Mouse (Mus musculus): ENCODE results near the gene Sap30. TPM values are rescaled to one million over a fixed set of nuclear protein-coding genes. Genes with fewer than 3 reads are reported as not detected.

The Sap30 gene
- polyA plus RNA-seq (2014; fragmentation: Nextera tagmentation; extraction: Ambion mirVana), result 36.6 and 39.7 TPM in 2 replicates

- H3K9me3 ChIP-seq (ENCODE audit: control insufficient read depth, low read length), result no peaks in the 10 kb centered on the region
- peak within 1 kb of the TSS; percentile 89 for H3K4me2 ChIP-seq (ENCODE audit: low read length)
- under 1% methylated on average over 66 of the region's 66 CpGs for WGBS
- H3K9ac ChIP-seq (ENCODE audit: low read length), result peak within 1 kb of the TSS; percentile 88
- peak within 1 kb of the TSS; percentile 90 for H3K4me3 ChIP-seq (ENCODE audit: low read depth, low read length)
- peak within 1 kb of the TSS; percentile 93 for H3K27ac ChIP-seq (ENCODE audit: low read depth)
- ATAC-seq (replicated peaks; ENCODE audit: low FRiP score, low TSS enrichment, low read depth) (peak; percentile 96), DNase-seq (ENCODE audit: low spot score) (peak; percentile 99)
- H3K4me1 ChIP-seq (replicated peaks; ENCODE audit: control insufficient read depth, insufficient read depth, low read length), result peaks cover 9% of the 10 kb centered on the region
- no peaks in the 10 kb centered on the region for H3K27me3 ChIP-seq (replicated peaks; ENCODE audit: control insufficient read depth, insufficient read depth, low read length)
- H3K36me3 ChIP-seq (ENCODE audit: control insufficient read depth, insufficient read depth, low read length), result peaks cover 7% of the 10 kb centered on the region; the same call in 1 of the 2 replicates
Observed at GRCm38 (mm10) chr8:57487441-57488155, at the start of gene Sap30. TSS of gene Sap30 (minus strand) at chr8:57487860.

GRCm38 (mm10) chr8:57536167-57536566 lies 48.5 kb upstream of the Sap30 start:
- H3K4me2 ChIP-seq (ENCODE audit: low read length), result no peak overlapping the region
- no peak overlapping the region for H3K9ac ChIP-seq (ENCODE audit: low read length)
- H3K4me1 ChIP-seq (replicated peaks; ENCODE audit: control insufficient read depth, insufficient read depth, low read length), result no peaks in the 10 kb centered on the region
- WGBS, result 92% methylated on average over 6 of the region's 6 CpGs
- H3K9me3 ChIP-seq (ENCODE audit: control insufficient read depth, low read length), result no peaks in the 10 kb centered on the region
- no peaks in the 10 kb centered on the region for H3K27me3 ChIP-seq (replicated peaks; ENCODE audit: control insufficient read depth, insufficient read depth, low read length)
- ATAC-seq (replicated peaks; ENCODE audit: low FRiP score, low TSS enrichment, low read depth) (no peak), DNase-seq (ENCODE audit: low spot score) (peak; percentile 23)
- no peak overlapping the region for H3K27ac ChIP-seq (ENCODE audit: low read depth)
- H3K4me3 ChIP-seq (ENCODE audit: low read depth, low read length), result no peak overlapping the region
- H3K36me3 ChIP-seq (ENCODE audit: control insufficient read depth, insufficient read depth, low read length), result peaks cover 19% of the 10 kb centered on the region

- Histone ChIP-seq H3K4me3 (ENCODE audit: low read depth, low read length) (no peak overlapping the region), H3K9ac (ENCODE audit: low read length) (no peak overlapping the region), H3K36me3 (ENCODE audit: control insufficient read depth, insufficient read depth, low read length) (peaks cover 19% of the 10 kb centered on the region), H3K27ac (ENCODE audit: low read depth) (no peak overlapping the region), H3K4me1 (replicated peaks; ENCODE audit: control insufficient read depth, insufficient read depth, low read length) (peaks cover 4% of the 10 kb centered on the region; the same call in 1 of the 2 replicates), H3K27me3 (replicated peaks; ENCODE audit: control insufficient read depth, insufficient read depth, low read length) (no peaks in the 10 kb centered on the region), H3K9me3 (ENCODE audit: control insufficient read depth, low read length) (no peaks in the 10 kb centered on the region), H3K4me2 (ENCODE audit: low read length) (no peak overlapping the region)
- 79% methylated on average over 4 of the region's 4 CpGs for WGBS
- DNase-seq (ENCODE audit: low spot score) (peak; percentile 23), ATAC-seq (replicated peaks; ENCODE audit: low FRiP score, low TSS enrichment, low read depth) (no peak)
Observed at GRCm38 (mm10) chr8:57534495-57534894, 46.8 kb upstream of the Sap30 start.

- no peak overlapping the region for H3K9ac ChIP-seq (ENCODE audit: low read length)
- H3K36me3 ChIP-seq (ENCODE audit: control insufficient read depth, insufficient read depth, low read length), result peaks cover 19% of the 10 kb centered on the region
- WGBS, result 93% methylated on average over 4 of the region's 4 CpGs
- H3K9me3 ChIP-seq (ENCODE audit: control insufficient read depth, low read length), result no peaks in the 10 kb centered on the region
- DNase-seq (ENCODE audit: low spot score) (peak; percentile 21), ATAC-seq (replicated peaks; ENCODE audit: low FRiP score, low TSS enrichment, low read depth) (no peak)
- H3K27me3 ChIP-seq (replicated peaks; ENCODE audit: control insufficient read depth, insufficient read depth, low read length), result no peaks in the 10 kb centered on the region
- H3K4me2 ChIP-seq (ENCODE audit: low read length), result no peak overlapping the region
- H3K4me1 ChIP-seq (replicated peaks; ENCODE audit: control insufficient read depth, insufficient read depth, low read length), result peaks cover 4% of the 10 kb centered on the region; the same call in 1 of the 2 replicates
- H3K27ac ChIP-seq (ENCODE audit: low read depth), result no peak overlapping the region
- H3K4me3 ChIP-seq (ENCODE audit: low read depth, low read length), result no peak overlapping the region
Observed at GRCm38 (mm10) chr8:57533106-57533505, 45.4 kb upstream of the Sap30 start.

GRCm38 (mm10) chr8:57532223-57532622 lies 44.6 kb upstream of the Sap30 start:
- Histone ChIP-seq H3K27ac (ENCODE audit: low read depth) (no peak overlapping the region), H3K9me3 (ENCODE audit: control insufficient read depth, low read length) (no peaks in the 10 kb centered on the region), H3K9ac (ENCODE audit: low read length) (no peak overlapping the region), H3K36me3 (ENCODE audit: control insufficient read depth, insufficient read depth, low read length) (peaks cover 19% of the 10 kb centered on the region), H3K4me1 (replicated peaks; ENCODE audit: control insufficient read depth, insufficient read depth, low read length) (peaks cover 4% of the 10 kb centered on the region; the same call in 1 of the 2 replicates), H3K4me2 (ENCODE audit: low read length) (no peak overlapping the region), H3K4me3 (ENCODE audit: low read depth, low read length) (no peak overlapping the region), H3K27me3 (replicated peaks; ENCODE audit: control insufficient read depth, insufficient read depth, low read length) (no peaks in the 10 kb centered on the region)
- DNase-seq (ENCODE audit: low spot score) (no peak), ATAC-seq (replicated peaks; ENCODE audit: low FRiP score, low TSS enrichment, low read depth) (no peak)
- 64% methylated on average over 2 of the region's 2 CpGs for WGBS

- peak; percentile 37; the same call in 1 of the 2 replicates for ATAC-seq (replicated peaks; ENCODE audit: low FRiP score, low TSS enrichment, low read depth)
- H3K4me3 ChIP-seq (ENCODE audit: low read depth, low read length), result no peak overlapping the region
Observed at GRCm38 (mm10) chr8:57530666-57531349, 43.1 kb upstream of the Sap30 start.

GRCm38 (mm10) chr8:57530238-57530637 lies 42.6 kb upstream of the Sap30 start:
- Histone ChIP-seq H3K36me3 (ENCODE audit: control insufficient read depth, insufficient read depth, low read length) (peaks cover 6% of the 10 kb centered on the region), H3K4me3 (ENCODE audit: low read depth, low read length) (no peak overlapping the region), H3K4me2 (ENCODE audit: low read length) (peak overlapping the region; percentile 32; the same call in 1 of the 2 replicates), H3K27ac (ENCODE audit: low read depth) (no peak overlapping the region), H3K4me1 (replicated peaks; ENCODE audit: control insufficient read depth, insufficient read depth, low read length) (peaks cover 4% of the 10 kb centered on the region; the same call in 1 of the 2 replicates), H3K27me3 (replicated peaks; ENCODE audit: control insufficient read depth, insufficient read depth, low read length) (no peaks in the 10 kb centered on the region), H3K9ac (ENCODE audit: low read length) (no peak overlapping the region), H3K9me3 (ENCODE audit: control insufficient read depth, low read length) (no peaks in the 10 kb centered on the region)
- 89% methylated on average over 13 of the region's 13 CpGs for WGBS
- no peak for ATAC-seq (replicated peaks; ENCODE audit: low FRiP score, low TSS enrichment, low read depth)
- no peak for DNase-seq (ENCODE audit: low spot score)

More at GRCm38 (mm10) chr8:57530666-57531349, 43.1 kb upstream of the Sap30 start:
- no peak overlapping the region for H3K9ac ChIP-seq (ENCODE audit: low read length)
- H3K27me3 ChIP-seq (replicated peaks; ENCODE audit: control insufficient read depth, insufficient read depth, low read length), result no peaks in the 10 kb centered on the region
- peak; percentile 86 for DNase-seq (ENCODE audit: low spot score)
- peaks cover 11% of the 10 kb centered on the region for H3K36me3 ChIP-seq (ENCODE audit: control insufficient read depth, insufficient read depth, low read length)
- WGBS, result 30% methylated on average over 15 of the region's 15 CpGs
- peak overlapping the region; percentile 32 for H3K4me2 ChIP-seq (ENCODE audit: low read length)
- no peak overlapping the region for H3K27ac ChIP-seq (ENCODE audit: low read depth)
- no peaks in the 10 kb centered on the region for H3K9me3 ChIP-seq (ENCODE audit: control insufficient read depth, low read length)
- peaks cover 4% of the 10 kb centered on the region; the same call in 1 of the 2 replicates for H3K4me1 ChIP-seq (replicated peaks; ENCODE audit: control insufficient read depth, insufficient read depth, low read length)

- H3K4me3 ChIP-seq (ENCODE audit: low read depth, low read length), result no peak overlapping the region
- DNase-seq (ENCODE audit: low spot score) (no peak), ATAC-seq (replicated peaks; ENCODE audit: low FRiP score, low TSS enrichment, low read depth) (no peak)
- H3K4me2 ChIP-seq (ENCODE audit: low read length), result no peak overlapping the region
- H3K36me3 ChIP-seq (ENCODE audit: control insufficient read depth, insufficient read depth, low read length), result no peaks in the 10 kb centered on the region
- H3K27me3 ChIP-seq (replicated peaks; ENCODE audit: control insufficient read depth, insufficient read depth, low read length), result no peaks in the 10 kb centered on the region
- H3K4me1 ChIP-seq (replicated peaks; ENCODE audit: control insufficient read depth, insufficient read depth, low read length), result peaks cover 4% of the 10 kb centered on the region; the same call in 1 of the 2 replicates
- H3K9ac ChIP-seq (ENCODE audit: low read length), result no peak overlapping the region
- no peak overlapping the region for H3K27ac ChIP-seq (ENCODE audit: low read depth)
- H3K9me3 ChIP-seq (ENCODE audit: control insufficient read depth, low read length), result no peaks in the 10 kb centered on the region
- WGBS, result 100% methylated on average over 1 of the region's 1 CpGs
Observed at GRCm38 (mm10) chr8:57528036-57528435, 40.4 kb upstream of the Sap30 start.
